Mouse (Mus musculus): ENCODE results near the gene Gimap4.

The Gimap4 gene

DNA sequence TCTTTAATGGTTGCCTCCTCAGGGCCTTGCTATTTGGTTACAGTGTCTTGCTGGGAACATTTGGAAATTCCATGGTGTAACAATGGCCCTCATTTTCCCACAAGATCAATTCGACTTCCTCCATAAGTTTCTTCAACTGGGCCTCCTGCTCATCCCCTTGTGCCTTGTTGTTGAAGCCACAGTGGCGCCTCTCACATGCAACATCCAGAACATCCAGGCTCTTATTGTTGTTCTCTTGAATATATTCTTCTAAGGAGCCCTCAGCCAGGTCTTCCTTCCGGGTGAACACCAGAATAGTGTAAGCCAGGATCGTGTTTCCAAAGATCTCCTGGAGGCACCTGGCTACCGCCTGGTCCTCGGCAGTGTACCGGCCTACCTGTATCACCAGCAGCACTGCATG is 17.8 kb downstream of the Gimap4 start:
- DNase-seq (ENCODE audit: low read depth, low spot score): no peak
- H3K36me3 ChIP-seq (ENCODE audit: control insufficient read depth, insufficient read depth, low read length, poor library complexity, severe bottlenecking): peaks cover 23% of the 10 kb centered on the region

DNA sequence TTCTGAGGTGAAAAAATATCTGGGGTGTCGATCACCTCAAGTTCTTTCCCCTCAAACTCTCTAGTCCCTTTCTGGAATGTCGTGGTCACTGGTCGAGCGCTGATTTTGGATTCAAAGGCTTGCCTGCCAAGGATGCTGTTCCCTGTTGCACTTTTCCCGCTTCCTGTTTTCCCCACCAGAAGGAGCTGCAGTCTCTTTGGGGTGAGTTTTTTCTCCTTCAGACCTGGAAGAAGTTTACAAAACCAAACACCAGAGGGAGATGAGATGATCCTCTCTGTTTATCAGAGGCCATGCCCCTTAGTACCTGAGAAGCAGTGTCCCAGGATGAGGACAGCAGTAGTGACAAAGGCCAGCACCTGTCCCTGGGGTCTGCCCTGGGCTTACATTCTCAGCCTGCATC is 18.3 kb downstream of the Gimap4 start:
- H3K36me3 ChIP-seq (ENCODE audit: control insufficient read depth, insufficient read depth, low read length, poor library complexity, severe bottlenecking): peaks cover 23% of the 10 kb centered on the region
- no peak for DNase-seq (ENCODE audit: low read depth, low spot score)
- H3K27me3 ChIP-seq (ENCODE audit: control insufficient read depth, insufficient read depth, low read length, poor library complexity, severe bottlenecking): no peaks in the 10 kb centered on the region

More for the DNA sequence above, 17.8 kb downstream of the Gimap4 start:
- H3K27me3 ChIP-seq (ENCODE audit: control insufficient read depth, insufficient read depth, low read length, poor library complexity, severe bottlenecking): no peaks in the 10 kb centered on the region

DNA sequence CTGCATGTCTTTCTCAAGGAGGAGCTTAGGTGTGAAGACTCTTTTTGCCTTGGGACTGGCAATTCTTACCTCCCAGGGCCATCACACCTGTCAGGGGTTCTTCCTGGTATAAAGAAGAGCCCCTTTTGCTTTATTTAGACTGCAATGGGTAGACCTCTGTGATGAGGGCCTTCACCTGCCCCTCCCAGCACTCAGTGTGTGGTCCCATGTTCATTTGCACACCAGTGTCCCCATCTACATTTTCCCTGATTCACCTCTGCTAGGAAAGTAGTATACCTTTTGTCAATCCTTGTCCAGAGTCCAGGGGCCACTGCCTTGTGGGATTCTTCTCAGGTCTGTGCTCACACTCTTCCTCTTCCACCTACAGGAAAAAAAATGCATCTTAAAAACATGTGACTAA is 19.8 kb downstream of the Gimap4 start:
- Histone ChIP-seq H3K27me3 (ENCODE audit: control insufficient read depth, insufficient read depth, low read length, poor library complexity, severe bottlenecking) (no peaks in the 10 kb centered on the region), H3K36me3 (ENCODE audit: control insufficient read depth, insufficient read depth, low read length, poor library complexity, severe bottlenecking) (peaks cover 23% of the 10 kb centered on the region)
- DNase-seq (ENCODE audit: low read depth, low spot score): no peak

DNA sequence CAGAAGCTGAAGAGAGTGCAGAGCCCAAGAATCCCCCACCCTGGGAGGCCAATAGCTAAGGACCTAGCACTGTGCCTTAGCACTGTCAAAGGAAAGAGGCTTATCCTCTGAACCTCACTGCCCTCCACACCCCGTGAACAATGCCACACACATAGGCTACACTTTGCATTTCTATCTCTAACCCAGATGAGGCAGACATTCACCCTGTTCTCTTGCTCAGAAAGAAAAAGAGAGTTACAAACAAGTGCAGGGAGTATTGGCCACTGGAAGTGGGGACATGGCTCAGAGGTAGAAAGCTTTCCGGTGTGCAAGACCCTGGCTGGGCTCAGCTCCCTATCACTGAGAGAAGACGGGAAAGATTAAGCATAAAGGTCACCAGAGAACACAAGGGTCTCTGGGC is 21.8 kb downstream of the Gimap4 start:
- Histone ChIP-seq H3K27me3 (ENCODE audit: control insufficient read depth, insufficient read depth, low read length, poor library complexity, severe bottlenecking) (no peaks in the 10 kb centered on the region), H3K36me3 (ENCODE audit: control insufficient read depth, insufficient read depth, low read length, poor library complexity, severe bottlenecking) (peaks cover 21% of the 10 kb centered on the region)
- no peak for DNase-seq (ENCODE audit: low read depth, low spot score)

DNA sequence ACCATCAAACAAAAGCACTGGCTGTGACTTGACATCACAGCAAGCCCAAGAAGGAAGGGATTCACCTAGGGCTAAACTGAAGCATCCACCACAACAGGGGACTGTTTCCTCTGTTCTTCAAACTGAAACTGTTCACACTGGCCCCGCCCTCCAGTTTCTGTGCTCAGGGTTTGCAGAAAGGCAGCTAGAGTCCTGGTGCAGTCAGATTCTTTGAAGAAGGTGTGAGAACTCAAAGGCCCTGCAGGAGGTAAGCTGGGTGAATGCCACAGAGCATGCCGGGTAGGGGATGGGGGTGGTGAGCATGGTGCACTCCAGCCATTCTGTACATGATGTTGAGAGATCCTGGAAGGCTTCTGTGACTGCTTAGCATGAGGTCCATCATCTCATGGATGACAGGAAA is 34.1 kb downstream of the Gimap4 start, which contains the start of the genes Gm28053 and Gimap7:
Gm28053 (plus strand) TSS at position 153 of the 400 bp plus-strand sequence.
Gimap7 (plus strand) TSS at position 167 of the 400 bp plus-strand sequence.
- H3K27me3 ChIP-seq (ENCODE audit: control insufficient read depth, insufficient read depth, low read length, poor library complexity, severe bottlenecking): no peaks in the 10 kb centered on the region
- peak; percentile 77 for DNase-seq (ENCODE audit: low read depth, low spot score)

DNA sequence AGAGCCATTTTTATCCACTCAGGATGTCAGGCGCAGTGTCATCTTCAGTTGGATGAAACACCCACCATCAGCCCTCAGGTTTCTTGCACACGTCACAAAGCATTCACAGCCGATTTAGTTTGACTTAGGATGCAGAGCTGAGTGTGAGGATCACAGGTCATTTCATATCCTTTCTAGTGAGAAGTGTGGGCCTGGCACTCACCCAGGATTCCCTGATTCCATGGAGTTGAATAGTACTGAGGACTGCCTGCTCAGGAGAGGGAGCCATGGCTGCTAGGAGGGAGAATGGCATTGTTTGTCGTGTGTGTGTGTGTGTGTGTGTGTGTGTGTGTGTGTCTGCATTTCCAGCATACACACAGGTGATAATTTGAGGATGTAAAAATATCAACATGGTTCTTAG is 36.0 kb downstream of the Gimap4 start:
- Histone ChIP-seq H3K27me3 (ENCODE audit: control insufficient read depth, insufficient read depth, low read length, poor library complexity, severe bottlenecking) (no peaks in the 10 kb centered on the region), H3K36me3 (ENCODE audit: control insufficient read depth, insufficient read depth, low read length, poor library complexity, severe bottlenecking) (peaks cover 2% of the 10 kb centered on the region)
- DNase-seq (ENCODE audit: low read depth, low spot score): no peak

More for the DNA sequence above, 34.1 kb downstream of the Gimap4 start, which contains the start of the genes Gm28053 and Gimap7:
- no peaks in the 10 kb centered on the region; the same call in 1 of the 2 replicates for H3K36me3 ChIP-seq (ENCODE audit: control insufficient read depth, insufficient read depth, low read length, poor library complexity, severe bottlenecking)

DNA sequence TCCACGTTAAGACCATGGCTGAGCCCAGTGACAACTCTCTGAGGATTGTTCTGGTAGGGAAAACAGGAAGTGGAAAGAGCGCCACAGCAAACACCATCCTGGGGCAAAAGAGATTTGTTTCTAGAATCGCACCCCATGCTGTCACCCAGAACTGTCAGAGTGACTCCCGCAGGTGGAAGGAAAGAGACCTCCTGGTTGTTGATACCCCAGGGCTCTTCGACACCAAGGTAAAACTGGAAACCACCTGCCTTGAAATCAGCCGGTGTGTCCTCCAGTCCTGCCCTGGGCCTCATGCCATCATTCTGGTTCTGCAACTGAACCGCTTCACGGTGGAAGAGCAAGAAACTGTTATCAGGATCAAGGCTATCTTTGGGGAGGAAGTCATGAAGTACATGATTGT is 39.1 kb downstream of the Gimap4 start:
- DNase-seq (ENCODE audit: low read depth, low spot score): no peak
- H3K36me3 ChIP-seq (ENCODE audit: control insufficient read depth, insufficient read depth, low read length, poor library complexity, severe bottlenecking): peaks cover 2% of the 10 kb centered on the region
- H3K27me3 ChIP-seq (ENCODE audit: control insufficient read depth, insufficient read depth, low read length, poor library complexity, severe bottlenecking): no peaks in the 10 kb centered on the region

DNA sequence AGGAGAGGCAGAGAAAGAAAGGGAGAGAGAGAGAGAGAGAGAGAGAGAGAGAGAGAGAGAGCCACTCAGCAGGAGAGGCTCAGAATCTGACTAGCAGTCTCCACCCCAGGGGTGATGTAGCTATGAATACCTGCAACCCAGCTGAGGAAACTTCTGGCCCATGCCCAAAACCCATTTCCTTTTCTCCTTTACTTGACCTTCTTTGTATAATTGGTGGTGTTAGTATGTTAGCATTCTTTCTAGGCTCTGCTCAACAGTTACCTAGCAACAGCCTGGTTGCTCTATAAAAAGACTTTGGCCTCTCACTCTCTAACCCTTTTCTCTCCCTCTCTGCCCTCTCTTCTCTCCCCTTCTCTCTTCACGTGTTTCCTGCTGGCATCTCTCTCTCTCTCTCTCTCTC is 41.1 kb downstream of the Gimap4 start:
- DNase-seq (ENCODE audit: low read depth, low spot score): peak; percentile 83
- H3K36me3 ChIP-seq (ENCODE audit: control insufficient read depth, insufficient read depth, low read length, poor library complexity, severe bottlenecking): peaks cover 2% of the 10 kb centered on the region

DNA sequence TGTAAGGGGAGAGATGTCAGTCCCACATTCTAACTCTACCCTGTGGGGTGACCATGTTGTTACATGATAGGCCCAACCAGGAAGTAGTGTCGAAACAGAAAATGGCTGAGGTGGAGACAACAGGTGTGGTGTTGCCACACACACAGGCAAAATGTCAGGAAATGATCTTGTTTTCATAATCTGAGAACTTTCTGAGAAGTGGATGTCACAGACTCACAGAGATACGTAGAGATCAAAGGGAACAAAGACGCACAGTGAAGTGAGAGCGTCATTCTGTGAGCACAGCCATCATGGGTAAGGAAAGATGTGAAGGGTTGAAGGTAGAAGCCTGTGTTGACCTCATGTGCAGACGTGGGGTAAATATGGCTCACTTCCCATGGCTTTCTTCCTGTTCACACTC is 43.4 kb downstream of the Gimap4 start:
- DNase-seq (ENCODE audit: low read depth, low spot score): no peak
- H3K27me3 ChIP-seq (ENCODE audit: control insufficient read depth, insufficient read depth, low read length, poor library complexity, severe bottlenecking): no peaks in the 10 kb centered on the region

More for the DNA sequence above, 41.1 kb downstream of the Gimap4 start:
- H3K27me3 ChIP-seq (ENCODE audit: control insufficient read depth, insufficient read depth, low read length, poor library complexity, severe bottlenecking): no peaks in the 10 kb centered on the region

DNA sequence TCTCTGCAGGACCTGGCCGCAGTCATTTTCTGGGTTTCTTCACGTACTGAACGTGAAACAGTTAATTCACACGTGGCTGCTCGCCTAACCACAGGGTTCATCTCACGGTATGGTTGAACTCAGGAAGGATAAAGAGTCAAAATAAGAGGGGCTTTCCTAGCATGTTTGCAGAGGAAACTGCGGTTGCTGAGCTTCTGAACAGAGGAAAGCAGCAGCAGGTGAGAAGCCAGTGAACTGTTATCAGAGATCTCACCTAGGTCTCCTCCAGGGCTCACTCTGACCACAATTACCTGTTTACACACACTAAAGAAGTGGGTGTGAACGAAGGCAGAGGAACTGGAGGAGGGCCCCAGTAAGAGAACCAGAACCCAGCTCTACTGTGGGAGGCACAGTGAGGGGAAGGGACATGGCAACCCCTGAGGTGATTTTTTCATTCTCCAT is 48.5 kb downstream of the Gimap4 start:
- DNase-seq (ENCODE audit: low read depth, low spot score): peak; percentile 93
- H3K36me3 ChIP-seq (ENCODE audit: control insufficient read depth, insufficient read depth, low read length, poor library complexity, severe bottlenecking): peaks cover 2% of the 10 kb centered on the region
- no peaks in the 10 kb centered on the region for H3K27me3 ChIP-seq (ENCODE audit: control insufficient read depth, insufficient read depth, low read length, poor library complexity, severe bottlenecking)

More for the DNA sequence above, 43.4 kb downstream of the Gimap4 start:
- H3K36me3 ChIP-seq (ENCODE audit: control insufficient read depth, insufficient read depth, low read length, poor library complexity, severe bottlenecking): peaks cover 2% of the 10 kb centered on the region

DNA sequence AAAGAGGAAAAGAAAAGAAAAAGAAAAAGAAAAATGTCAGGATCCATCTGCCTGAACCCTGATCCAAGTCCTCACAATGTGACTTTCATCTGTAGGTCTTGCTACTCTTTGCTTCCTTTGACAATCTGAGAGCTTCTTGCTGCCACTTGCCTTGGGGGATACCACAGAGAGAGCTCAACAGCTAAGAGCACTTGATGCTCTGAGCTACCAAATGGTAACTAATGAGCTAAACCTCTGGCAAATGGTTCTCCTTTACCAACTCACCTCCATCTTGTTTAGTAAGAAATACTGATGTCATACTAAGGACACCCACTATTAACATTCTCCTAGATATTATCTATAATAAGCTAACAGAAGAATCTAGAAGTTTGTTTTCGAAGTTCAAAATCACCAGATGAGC is 49.3 kb downstream of the Gimap4 start:
- no peak for DNase-seq (ENCODE audit: low read depth, low spot score)
- H3K36me3 ChIP-seq (ENCODE audit: control insufficient read depth, insufficient read depth, low read length, poor library complexity, severe bottlenecking): peaks cover 2% of the 10 kb centered on the region
- no peaks in the 10 kb centered on the region for H3K27me3 ChIP-seq (ENCODE audit: control insufficient read depth, insufficient read depth, low read length, poor library complexity, severe bottlenecking)

DNA sequence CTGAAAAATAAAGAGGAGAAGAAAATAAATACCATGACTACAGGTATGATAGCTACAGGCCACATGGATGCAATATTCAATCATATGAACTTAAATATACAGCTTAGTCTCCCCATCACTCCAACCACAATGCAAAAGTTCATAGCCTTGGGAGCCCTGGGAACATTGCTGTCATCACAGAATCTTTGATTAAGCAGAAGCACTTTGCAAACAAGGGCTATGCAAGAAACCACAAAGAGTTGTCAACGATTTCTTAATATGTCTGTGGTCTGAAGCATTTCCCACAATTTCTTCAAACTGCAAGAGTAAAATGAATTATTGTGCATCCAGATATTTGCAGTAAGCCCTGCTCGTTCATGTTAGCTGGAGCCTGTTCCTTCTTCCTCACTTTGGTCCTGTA is 52.7 kb downstream of the Gimap4 start:
- no peak for DNase-seq (ENCODE audit: low read depth, low spot score)
- Histone ChIP-seq H3K27me3 (ENCODE audit: control insufficient read depth, insufficient read depth, low read length, poor library complexity, severe bottlenecking) (no peaks in the 10 kb centered on the region), H3K36me3 (ENCODE audit: control insufficient read depth, insufficient read depth, low read length, poor library complexity, severe bottlenecking) (peaks cover 7% of the 10 kb centered on the region)

DNA sequence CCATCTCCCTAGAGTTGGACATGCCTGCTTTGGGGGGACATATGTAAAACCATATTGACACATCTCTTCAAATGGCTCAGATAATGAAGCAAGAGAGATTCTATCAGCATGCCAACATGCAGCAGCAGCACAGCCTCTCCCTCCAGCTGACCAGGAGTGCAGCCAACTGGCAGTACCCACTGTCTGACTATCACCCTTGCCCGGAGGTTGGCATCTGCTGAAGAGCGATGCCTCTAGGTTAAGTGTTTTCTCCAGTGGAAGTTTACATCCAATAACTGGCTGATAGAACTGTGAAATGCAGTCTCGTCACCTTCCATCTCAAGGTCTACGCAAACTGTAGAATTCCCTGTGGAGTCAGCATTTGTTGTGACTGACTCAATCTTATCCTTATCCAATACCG is 53.3 kb downstream of the Gimap4 start:
- H3K36me3 ChIP-seq (ENCODE audit: control insufficient read depth, insufficient read depth, low read length, poor library complexity, severe bottlenecking): peaks cover 13% of the 10 kb centered on the region
- no peak for DNase-seq (ENCODE audit: low read depth, low spot score)

DNA sequence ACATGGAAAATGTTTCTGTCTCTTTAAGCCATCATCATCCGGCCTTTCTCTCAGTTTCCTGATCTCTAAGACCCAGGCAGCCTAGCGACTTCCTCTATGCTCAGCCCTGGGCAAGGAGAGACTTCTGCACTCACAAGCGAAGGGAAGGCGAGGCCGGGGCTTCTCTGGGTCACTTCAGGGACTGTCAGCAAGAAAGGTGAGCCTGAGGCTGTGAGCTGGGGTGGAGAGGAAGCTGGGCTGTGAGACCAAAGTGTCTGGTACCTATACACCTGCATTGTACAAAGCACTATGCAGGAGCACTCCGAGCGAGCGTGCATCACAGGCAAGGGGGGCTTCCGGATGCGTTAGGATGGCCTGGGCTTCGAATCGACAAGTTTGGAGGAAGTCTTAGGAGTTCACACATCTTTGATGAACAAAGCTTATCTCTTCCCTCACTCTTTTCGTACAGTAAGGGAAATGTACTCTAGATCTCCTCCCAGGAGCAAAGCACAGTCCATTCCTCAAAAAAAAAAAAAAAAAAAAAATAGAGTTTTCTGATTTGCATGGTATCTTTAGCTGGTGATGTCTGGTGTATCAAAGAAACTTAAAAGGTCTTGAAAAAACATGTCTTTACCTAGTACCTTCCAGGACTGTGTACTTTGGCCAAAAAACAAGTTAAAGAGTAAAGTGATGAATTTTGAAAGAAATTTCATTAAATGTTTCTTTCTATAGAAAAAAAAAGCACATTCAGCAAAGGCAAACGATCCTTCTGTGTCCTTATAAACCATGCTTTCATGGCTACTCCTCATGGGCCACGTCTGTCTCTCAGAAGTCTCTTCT is 54.8 kb downstream of the Gimap4 start, which contains the start of gene Gimap1:
Gimap1 (plus strand) TSS at position 94 of the 819 bp plus-strand sequence.
- peak; percentile 77 for DNase-seq (ENCODE audit: low read depth, low spot score)
- H3K36me3 ChIP-seq (ENCODE audit: control insufficient read depth, insufficient read depth, low read length, poor library complexity, severe bottlenecking): peaks cover 17% of the 10 kb centered on the region

More for the DNA sequence above, 53.3 kb downstream of the Gimap4 start:
- H3K27me3 ChIP-seq (ENCODE audit: control insufficient read depth, insufficient read depth, low read length, poor library complexity, severe bottlenecking): no peaks in the 10 kb centered on the region

DNA sequence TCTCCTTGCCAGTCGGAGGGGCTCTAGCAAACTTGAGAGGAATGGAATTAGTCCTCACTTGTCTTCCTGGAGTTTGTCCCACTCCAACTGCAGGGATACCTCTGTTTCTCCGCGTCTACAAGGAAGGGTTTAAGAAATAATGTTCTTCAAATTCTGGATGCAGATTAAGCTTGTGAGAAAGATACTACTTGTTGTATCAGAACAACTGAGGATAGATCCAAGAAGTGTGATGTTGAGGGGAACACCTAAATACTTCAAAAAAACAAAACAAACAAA is 55.4 kb downstream of the Gimap4 start:
- H3K27me3 ChIP-seq (ENCODE audit: control insufficient read depth, insufficient read depth, low read length, poor library complexity, severe bottlenecking): no peaks in the 10 kb centered on the region
- peaks cover 17% of the 10 kb centered on the region for H3K36me3 ChIP-seq (ENCODE audit: control insufficient read depth, insufficient read depth, low read length, poor library complexity, severe bottlenecking)
- DNase-seq (ENCODE audit: low read depth, low spot score): no peak

More for the DNA sequence above, 54.8 kb downstream of the Gimap4 start, which contains the start of gene Gimap1:
- no peaks in the 10 kb centered on the region for H3K27me3 ChIP-seq (ENCODE audit: control insufficient read depth, insufficient read depth, low read length, poor library complexity, severe bottlenecking)
